Mouse (Mus musculus): ENCODE measurements around the gene Tmed2. TPM values are rescaled to one million over a fixed set of nuclear protein-coding genes. Genes with fewer than 3 reads are reported as not detected.
"Not testable (repeated sequence)": the region's sequence is repeated elsewhere in the genome, so short reads cannot be mapped to it uniquely, and the experiment has no call there.

Tmed2 gene
- total RNA-seq (2021), result 100 to 1,000 TPM; 103 to 104 TPM
- long read RNA-seq, experiment 1, transcript Tmed2-201 (4 exons, 2,074 nt), result major isoform, 243 of 246 reads
- long read RNA-seq, experiment 1, partial matches to known transcripts, result 3 of 246 reads
- long read RNA-seq, experiment 1, other reads (novel, unspliced or antisense), result 0 of 246 reads
- long read RNA-seq, experiment 2, transcript Tmed2-201 (4 exons, 2,074 nt), result major isoform, 191 of 196 reads
- long read RNA-seq, experiment 2, partial matches to known transcripts, result 2 of 196 reads
- long read RNA-seq, experiment 2, other reads (novel, unspliced or antisense), result 0 of 196 reads

- intact Hi-C loops (cut with DNase I), result no loop called here
- peak; percentile 97 to 98 for DNase-seq (ENCODE audit: low spot score in 2 of 2)
Observed at GRCm38 (mm10) chr5:124540383-124540786, at the start of gene Tmed2. Gene Tmed2 (plus strand): TSS chr5:124540695.

DNA sequence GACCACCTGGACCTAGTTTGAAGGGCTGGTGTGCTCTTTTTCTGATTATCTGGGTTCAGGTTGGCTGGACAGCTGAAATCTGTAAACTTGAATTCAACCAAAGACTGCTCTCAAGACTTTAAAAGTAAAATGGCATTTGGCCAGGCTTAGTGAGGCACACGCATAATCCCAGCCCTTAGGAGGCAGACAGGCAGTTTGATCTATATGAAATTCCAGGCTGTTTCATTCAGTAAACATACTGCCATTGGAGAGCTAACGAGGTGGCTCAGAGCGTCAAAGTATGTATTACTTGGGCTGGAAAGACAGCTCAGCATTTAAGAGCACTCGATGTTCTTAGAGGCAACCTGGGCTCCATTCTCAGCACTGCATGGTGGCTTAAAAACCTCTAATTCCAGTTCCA lies 48.8 kb upstream of the Tmed2 start:
- DNase-seq (ENCODE audit: low spot score in 2 of 2), result no peak
- intact Hi-C loops (cut with DNase I), result no loop called here

DNA sequence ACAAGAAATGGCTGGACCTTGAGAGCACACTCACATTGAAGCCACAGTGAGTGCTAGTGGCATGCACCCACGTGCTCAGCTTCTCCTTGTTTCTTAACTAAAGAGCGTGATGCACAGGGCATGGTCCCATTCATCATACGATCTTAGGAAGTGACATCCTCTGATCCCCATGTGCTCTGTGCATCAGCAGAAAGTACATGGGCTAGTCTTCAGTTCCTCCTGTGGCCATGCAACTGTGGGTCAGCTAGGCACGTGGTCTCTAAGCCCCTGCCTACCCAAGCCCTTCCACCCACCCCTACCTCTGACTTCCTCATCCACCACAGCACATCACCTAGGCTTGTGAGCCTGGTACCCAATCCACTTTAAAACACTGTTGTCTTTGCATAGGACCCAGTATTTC lies 47.9 kb upstream of the Tmed2 start:
- intact Hi-C loops (cut with DNase I), result no loop called here
- peak in 1 of 2 experiments; percentile 39 for DNase-seq (ENCODE audit: low spot score in 2 of 2)

DNA sequence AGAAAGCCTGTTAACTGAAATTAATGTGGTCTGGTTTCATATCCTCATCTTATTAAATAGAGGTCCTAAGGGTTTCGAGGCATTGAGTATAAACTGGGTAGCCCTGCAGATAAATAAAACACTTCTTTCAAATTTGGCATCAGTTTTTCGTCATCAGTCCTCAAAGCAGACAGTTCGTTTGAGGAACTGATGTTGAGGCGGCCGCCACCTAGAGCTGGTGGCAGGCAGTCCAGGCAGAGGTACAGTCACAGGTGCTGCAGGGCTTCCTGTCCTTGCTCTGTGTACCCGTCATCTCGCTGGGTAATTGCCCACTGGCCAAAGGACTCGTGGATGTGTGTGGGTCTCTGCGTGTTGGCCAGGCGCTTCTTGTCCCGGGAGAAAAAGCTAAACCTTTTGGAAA lies 47.0 kb upstream of the Tmed2 start:
- DNase-seq (ENCODE audit: low spot score in 2 of 2), result no peak
- intact Hi-C loops (cut with DNase I), result no loop called here

DNA sequence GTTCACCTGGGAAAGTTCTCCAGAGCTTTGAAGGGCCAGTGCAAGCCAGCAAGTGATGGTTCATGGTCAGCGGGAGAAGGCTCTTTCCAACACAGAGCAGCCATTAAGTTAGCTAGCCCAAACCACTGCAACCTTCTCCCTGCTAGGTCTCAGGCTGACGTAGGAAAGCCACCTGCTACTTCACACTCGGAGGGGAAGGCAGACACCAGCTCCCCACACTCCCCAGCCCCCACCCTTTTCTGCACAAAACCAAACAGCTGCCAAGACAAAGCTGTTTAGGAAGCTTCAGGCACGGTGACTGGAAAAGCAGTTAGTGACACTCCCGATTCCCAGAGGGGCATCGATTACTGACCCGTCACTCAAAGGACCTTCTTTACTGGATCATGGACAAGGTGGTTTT lies 44.9 kb upstream of the Tmed2 start:
- DNase-seq (ENCODE audit: low spot score in 2 of 2), result peak; percentile 31 to 50
- intact Hi-C loops (cut with DNase I), result no loop called here

- intact Hi-C loops (cut with DNase I), result no loop called here
- no peak for DNase-seq (ENCODE audit: low spot score in 2 of 2)
Observed at GRCm38 (mm10) chr5:124496614-124497514, 43.6 kb upstream of the Tmed2 start.

DNA sequence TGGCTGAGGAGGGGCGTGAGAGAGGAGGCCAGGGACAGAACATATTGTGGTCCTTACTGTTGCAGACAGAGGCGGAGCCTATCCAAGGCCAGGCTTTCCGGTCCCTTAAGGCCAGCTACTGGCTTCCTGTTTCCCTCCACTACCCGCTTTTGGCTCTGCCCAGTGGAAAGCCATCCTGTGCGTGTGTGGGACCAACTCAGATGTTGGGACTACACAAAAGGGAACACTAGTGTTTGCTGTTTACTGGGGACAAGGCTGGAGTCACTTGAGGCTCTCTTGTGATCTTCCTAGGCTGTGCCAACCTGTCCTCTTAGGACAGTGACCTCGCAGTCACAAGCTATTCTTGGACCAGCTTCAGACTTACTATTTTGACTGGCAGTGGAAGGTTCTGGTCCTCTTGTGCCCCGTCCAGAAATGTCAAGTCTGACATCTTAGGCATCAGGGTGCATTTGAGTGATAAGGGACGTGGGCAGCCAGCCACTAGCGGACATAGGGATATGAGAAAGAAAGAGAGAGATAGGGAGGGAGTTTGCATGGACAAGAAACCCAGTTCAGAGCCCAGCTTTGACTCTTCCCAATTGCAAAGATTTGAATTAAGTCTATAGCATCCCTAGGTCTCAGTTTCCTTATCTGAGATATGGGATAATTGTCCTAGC lies 42.1 kb upstream of the Tmed2 start:
- DNase-seq (ENCODE audit: low spot score in 2 of 2), result peak; percentile 34 to 72
- intact Hi-C loops (cut with DNase I), result no loop called here

DNA sequence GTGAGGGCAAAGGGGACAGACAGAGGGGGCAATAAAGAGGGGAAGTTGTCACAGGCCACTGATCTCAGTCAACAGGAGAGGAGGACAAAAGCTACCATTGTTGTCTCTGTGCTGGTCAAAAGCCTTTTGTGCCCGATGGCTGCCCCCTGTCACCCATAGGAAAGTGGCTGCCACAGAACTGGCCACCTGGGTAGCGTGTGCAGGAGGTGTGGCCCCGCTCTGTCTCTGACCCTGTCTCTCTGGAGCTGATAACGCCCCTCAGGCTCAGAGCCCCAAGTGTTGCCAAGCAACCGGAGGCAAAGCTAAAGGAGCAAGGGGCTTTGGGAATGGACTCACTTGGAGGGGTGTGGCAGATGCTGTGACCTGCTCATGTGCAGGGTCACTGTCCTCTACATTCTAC lies 41.5 kb upstream of the Tmed2 start:
- DNase-seq (ENCODE audit: low spot score in 2 of 2), result no peak
- intact Hi-C loops (cut with DNase I), result no loop called here

- intact Hi-C loops (cut with DNase I); DNase-seq (ENCODE audit: low spot score in 2 of 2): not testable (repeated sequence)
Observed at GRCm38 (mm10) chr5:124500037-124500436, 40.5 kb upstream of the Tmed2 start.

- DNase-seq (ENCODE audit: low spot score in 2 of 2), result peak; percentile 34 to 40
- intact Hi-C loops (cut with DNase I), result no loop called here
Observed at GRCm38 (mm10) chr5:124500573-124500972, 39.9 kb upstream of the Tmed2 start.

DNA sequence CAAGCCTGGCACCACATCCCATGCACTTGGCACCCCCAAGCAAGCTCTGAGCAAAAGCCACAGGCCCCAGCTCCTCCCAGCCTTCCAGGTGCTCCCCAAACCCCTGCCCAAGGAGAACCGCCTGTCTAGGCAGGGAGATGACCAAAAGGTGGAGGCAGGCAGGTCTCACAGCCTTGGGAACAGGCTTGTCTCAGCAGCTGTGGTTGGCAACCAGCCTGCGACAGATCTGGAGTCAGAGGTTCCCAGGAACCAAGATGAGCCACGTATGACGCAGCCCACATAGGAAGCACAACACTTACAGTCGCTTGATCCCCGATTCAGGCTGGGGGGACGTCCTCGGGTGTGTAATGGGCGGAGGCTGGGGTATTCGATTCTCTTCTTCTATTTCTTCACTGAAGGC lies 39.0 kb upstream of the Tmed2 start:
- no peak for DNase-seq (ENCODE audit: low spot score in 2 of 2)
- intact Hi-C loops (cut with DNase I), result no loop called here

GRCm38 (mm10) chr5:124503742-124504141 lies 36.8 kb upstream of the Tmed2 start:
- intact Hi-C loops (cut with DNase I), result no loop called here
- DNase-seq (ENCODE audit: low spot score in 2 of 2), result peak; percentile 76 to 80

GRCm38 (mm10) chr5:124505235-124505634 lies 35.3 kb upstream of the Tmed2 start:
- intact Hi-C loops (cut with DNase I), result no loop called here
- DNase-seq (ENCODE audit: low spot score in 2 of 2), result no peak

DNA sequence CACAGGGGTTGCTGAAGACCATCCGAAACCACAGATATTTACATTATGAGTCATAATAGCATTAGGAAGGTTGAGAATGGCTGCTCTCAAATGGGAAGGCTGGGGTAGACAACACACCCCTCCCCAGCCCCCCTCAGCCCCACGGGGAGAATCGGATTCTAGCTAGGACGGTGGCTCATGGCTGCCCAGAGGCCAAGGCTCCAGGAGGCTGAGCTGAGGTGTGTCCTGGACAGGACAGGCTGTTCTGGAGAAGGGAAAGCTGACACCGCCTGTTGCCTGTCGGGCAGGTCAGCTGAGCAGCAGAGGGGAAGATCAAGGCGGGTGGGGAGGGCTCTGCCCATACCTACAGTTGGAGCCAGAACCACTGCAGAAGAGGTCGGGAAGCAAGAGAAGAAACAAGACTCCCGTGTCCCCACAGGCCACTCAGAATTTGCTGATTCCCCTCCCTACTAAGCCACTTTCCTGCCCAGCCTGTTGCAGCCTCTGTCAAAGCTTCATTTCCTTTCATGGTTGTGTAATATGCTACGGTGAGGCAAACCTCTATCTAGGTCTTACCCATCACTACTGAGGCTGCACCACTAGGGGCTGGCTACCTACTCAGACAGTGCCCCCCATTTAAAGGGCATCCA lies 33.6 kb upstream of the Tmed2 start:
- intact Hi-C loops (cut with DNase I), result no loop called here
- DNase-seq (ENCODE audit: low spot score in 2 of 2), result no peak

- no peak for DNase-seq (ENCODE audit: low spot score in 2 of 2)
- intact Hi-C loops (cut with DNase I), result no loop called here
Observed at GRCm38 (mm10) chr5:124509200-124509599, 31.3 kb upstream of the Tmed2 start.

GRCm38 (mm10) chr5:124509742-124510237 lies 30.7 kb upstream of the Tmed2 start:
- intact Hi-C loops (cut with DNase I), result no loop called here
- no peak for DNase-seq (ENCODE audit: low spot score in 2 of 2)

DNA sequence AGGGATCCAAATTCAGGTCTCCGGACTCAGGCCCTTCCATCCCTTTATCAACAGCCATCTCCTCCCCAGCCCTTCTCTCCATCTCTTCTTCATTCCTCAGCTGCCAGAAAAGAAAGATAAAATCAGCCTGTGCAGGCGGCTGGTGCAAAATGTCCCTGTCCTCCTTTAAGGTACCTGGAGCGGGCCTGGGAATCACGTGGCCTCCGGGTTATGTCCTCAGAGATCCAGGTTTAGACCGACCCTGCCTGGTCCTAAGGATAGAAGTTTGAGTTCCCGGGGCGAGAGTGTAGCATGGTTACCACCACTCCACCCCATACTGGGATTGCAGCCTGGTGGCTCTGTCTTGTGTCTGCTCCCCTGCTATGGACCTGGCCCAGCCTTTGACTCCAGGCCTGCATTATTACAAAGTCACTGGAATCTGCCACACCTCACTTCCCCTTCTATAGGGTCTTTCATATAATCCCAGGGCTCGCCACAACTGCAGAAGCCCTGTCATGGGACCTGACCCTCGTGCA lies 29.9 kb upstream of the Tmed2 start:
- DNase-seq (ENCODE audit: low spot score in 2 of 2), result no peak
- intact Hi-C loops (cut with DNase I), result no loop called here

- DNase-seq (ENCODE audit: low spot score in 2 of 2), result no peak
- intact Hi-C loops (cut with DNase I), result no loop called here
Observed at GRCm38 (mm10) chr5:124515789-124516188, 24.7 kb upstream of the Tmed2 start.

DNA sequence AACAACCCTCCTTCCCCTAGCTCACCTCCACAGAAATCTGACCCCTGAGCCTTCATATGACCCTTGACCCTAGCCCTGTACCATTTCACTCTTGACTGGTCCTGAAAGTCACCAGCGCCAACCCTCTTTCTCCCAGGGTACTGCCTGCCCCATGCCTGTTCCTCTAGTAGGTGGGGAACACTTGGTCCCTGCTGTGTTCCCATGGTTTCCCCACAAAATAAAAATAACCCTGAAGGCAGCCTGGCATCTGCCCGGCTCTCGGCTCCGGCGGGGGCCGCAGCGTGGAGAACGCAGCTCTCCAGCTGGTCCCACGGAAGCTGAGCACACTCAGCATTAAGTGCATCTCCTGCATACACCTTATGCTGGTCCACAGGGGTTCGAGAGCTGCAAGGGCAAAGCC lies 21.8 kb upstream of the Tmed2 start:
- intact Hi-C loops (cut with DNase I), result no loop called here
- peak; percentile 79 to 89 for DNase-seq (ENCODE audit: low spot score in 2 of 2)
